Mouse (Mus musculus) bone marrow, adult 2 months (tissue): ENCODE measurements around the gene Xdh.

ENCODE experiments used
- CTCF ChIP-seq: fragments of 200-500 bp; IDR thresholded peaks from 2 replicates; pipeline ENCODE4 v1.5.1; 2011; ENCODE audit warnings: low read length, control low read depth; ENCODE audit not compliant: control insufficient read depth, insufficient read depth
- POLR2A ChIP-seq: fragments of 200-500 bp; IDR thresholded peaks from 2 replicates; pipeline ENCODE4 v1.6.1; 2011; ENCODE audit warnings: low read depth, mild to moderate bottlenecking, control low read depth, low read length, borderline replicate concordance; ENCODE audit not compliant: control insufficient read depth

DNA sequence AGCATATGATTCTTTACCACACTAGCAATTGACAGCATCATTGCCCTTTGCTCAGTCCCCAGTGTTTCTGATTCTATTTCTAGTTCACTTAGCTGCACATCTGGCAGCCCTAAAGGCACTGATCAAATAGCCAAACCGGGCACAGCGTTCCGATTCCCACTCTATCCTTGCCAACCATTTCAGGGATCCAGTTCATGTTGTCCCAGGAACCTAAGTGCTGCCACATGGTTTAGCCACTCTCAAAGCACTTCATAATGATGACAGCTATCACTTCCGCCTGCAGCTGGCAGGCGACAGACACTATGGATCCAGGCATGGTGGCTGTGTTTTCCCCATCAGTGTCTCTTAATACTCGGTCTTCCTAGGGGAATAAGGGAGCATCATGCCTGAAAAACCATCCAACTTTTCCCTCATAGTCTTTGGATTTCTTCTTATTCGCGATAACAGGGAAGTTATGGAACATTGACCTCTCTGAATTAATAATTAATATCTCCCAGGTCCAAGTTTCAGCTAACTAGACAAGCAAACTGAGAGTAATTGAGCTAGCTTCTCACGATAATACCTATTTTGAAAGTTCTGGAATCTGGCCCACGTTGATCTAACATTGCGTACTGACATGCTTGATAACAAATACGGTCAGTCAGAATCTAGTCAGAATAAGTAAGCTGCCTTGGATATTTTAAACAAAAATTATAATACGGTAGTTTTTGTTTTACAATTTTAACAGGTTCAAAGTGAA is 46.1 kb upstream of the Xdh start:
- TF ChIP-seq POLR2A (no peak), CTCF (no peak)
